Mouse (Mus musculus) forebrain, embryonic 11.5 days (tissue): ENCODE data around the gene Trim40. TPM values are rescaled to one million over a fixed set of nuclear protein-coding genes. Genes with fewer than 3 reads are reported as not detected.
"Not testable (repeated sequence)": the region's sequence is repeated elsewhere in the genome, so short reads cannot be mapped to it uniquely, and the experiment has no call there.

Experiments used
- ATAC-seq: fragments of 200-750 bp; cut with Nextera tagmentation; replicated peaks from 2 replicates; pipeline ENCODE4 v1.8.0; 2017; ENCODE audit warnings: moderate TSS enrichment; ENCODE audit not compliant: low FRiP score
- DNase-seq: peaks from one replicate; pipeline ENCODE4 v3.0.0-alpha.2; 2017; ENCODE audit warnings: low spot score
- H3K27ac ChIP-seq: fragments of 300-500 bp; sonication (generic); 2 replicates; pipeline ENCODE4 v1.5.1; 2014; ENCODE audit warnings: low read depth, low read length
- H3K27me3 ChIP-seq: fragments of 300-500 bp; sonication (generic); 2 replicates; pipeline ENCODE4 v1.6.1; 2014; ENCODE audit warnings: mild to moderate bottlenecking, low read length, mixed read lengths; ENCODE audit not compliant: control insufficient read depth, insufficient read depth
- H3K36me3 ChIP-seq: fragments of 300-500 bp; sonication (generic); 2 replicates; pipeline ENCODE4 v1.6.1; 2014; ENCODE audit warnings: mild to moderate bottlenecking, low read length, moderate library complexity, mixed read lengths; ENCODE audit not compliant: control insufficient read depth, insufficient read depth
- H3K4me1 ChIP-seq: fragments of 300-500 bp; sonication (generic); replicated peaks from 2 replicates; pipeline ENCODE4 v1.6.1; 2014; ENCODE audit warnings: low read length, mixed read lengths; ENCODE audit not compliant: control insufficient read depth, insufficient read depth
- H3K4me2 ChIP-seq: fragments of 300-500 bp; sonication (generic); 2 replicates; pipeline ENCODE4 v1.6.1; 2014; ENCODE audit warnings: low read depth, mild to moderate bottlenecking, low read length, moderate library complexity, mixed read lengths; ENCODE audit not compliant: severe bottlenecking
- H3K4me3 ChIP-seq: fragments of 300-500 bp; sonication (generic); 2 replicates; pipeline ENCODE4 v1.5.1; 2014; ENCODE audit warnings: low read depth, low read length
- H3K9ac ChIP-seq: fragments of 300-500 bp; sonication (generic); 2 replicates; pipeline ENCODE4 v1.6.1; 2014; ENCODE audit warnings: low read length
- H3K9me3 ChIP-seq: fragments of 300-500 bp; sonication (generic); 2 replicates; pipeline ENCODE4 v1.6.1; 2016; ENCODE audit warnings: low read length, mixed read lengths; ENCODE audit not compliant: control insufficient read depth
- WGBS: fragments of 180-500 bp; shearing (Covaris S2); extraction: QIAGEN DNeasy Blood & Tissue Kit; methylation state at CpG from one replicate; pipeline ENCODE4 v1.1.7; 2014; 5-methylcytosine and 5-hydroxymethylcytosine counted together
- polyA plus RNA-seq: library from polyadenylated mRNA; unstranded; fragments of >200 nt; fragmentation: Nextera tagmentation; extraction: Ambion mirVana; gene quantifications from 2 replicates; pipeline ENCODE4 v1.2.1, GENCODE M21; 2014

Trim40 gene
- polyA plus RNA-seq, 1 experiment from 2014 or later, result not detected

DNA sequence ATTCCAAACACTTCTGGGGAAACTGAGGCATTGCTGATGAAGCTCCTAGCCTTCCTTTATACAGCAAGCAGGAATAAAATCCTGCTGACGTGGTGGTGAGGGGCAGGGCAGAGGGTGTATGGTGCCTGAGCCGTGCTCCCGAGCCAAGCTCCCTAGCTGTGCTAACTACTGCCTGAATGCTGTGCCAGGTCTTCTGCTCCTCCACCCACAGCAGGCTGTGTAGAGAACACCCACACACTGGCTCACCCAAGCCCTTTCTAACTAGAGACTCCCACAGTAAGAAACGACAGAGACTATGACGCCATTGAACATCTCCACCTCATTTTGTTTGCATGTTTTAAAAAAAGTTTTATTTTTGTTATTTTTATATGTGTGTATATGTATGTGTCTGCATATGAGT lies 10.1 kb upstream of the Trim40 start:
- H3K4me3 ChIP-seq, result no peak overlapping the region
- H3K27ac ChIP-seq, result no peak overlapping the region
- 86% methylated on average over 5 of the region's 5 CpGs for WGBS
- H3K4me2 ChIP-seq, result no peak overlapping the region
- ATAC-seq (no peak), DNase-seq (no peak)
- no peaks in the 10 kb centered on the region for H3K4me1 ChIP-seq
- H3K27me3 ChIP-seq, result no peaks in the 10 kb centered on the region
- H3K9me3 ChIP-seq, result no peaks in the 10 kb centered on the region
- H3K9ac ChIP-seq, result no peak overlapping the region
- H3K36me3 ChIP-seq, result no peaks in the 10 kb centered on the region

DNA sequence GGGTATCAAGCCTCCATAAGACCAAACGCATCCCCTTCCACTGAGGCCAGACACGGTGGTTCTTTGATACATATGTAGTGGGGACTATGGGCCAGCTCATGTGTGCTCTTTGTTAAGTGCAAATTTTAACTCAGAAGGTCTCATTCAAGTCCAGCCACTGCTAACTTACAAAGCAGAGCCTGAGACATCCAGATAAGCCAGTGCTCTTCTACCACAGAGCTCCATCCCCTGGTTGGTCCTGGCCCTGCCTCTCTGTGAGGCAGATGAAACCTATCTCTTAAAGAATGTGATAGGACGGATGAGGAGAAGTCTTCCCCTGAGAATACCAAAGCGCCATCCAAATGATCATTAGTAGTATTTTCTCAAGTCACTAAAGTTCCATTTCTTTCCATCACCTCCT lies 9.5 kb upstream of the Trim40 start:
- ATAC-seq (no peak), DNase-seq (no peak)
- Histone ChIP-seq H3K4me1 (no peaks in the 10 kb centered on the region), H3K9ac (no peak overlapping the region), H3K4me3 (no peak overlapping the region), H3K27ac (no peak overlapping the region), H3K9me3 (no peaks in the 10 kb centered on the region), H3K36me3 (no peaks in the 10 kb centered on the region), H3K27me3 (no peaks in the 10 kb centered on the region), H3K4me2 (no peak overlapping the region)
- 80% methylated on average over 4 of the region's 4 CpGs for WGBS

DNA sequence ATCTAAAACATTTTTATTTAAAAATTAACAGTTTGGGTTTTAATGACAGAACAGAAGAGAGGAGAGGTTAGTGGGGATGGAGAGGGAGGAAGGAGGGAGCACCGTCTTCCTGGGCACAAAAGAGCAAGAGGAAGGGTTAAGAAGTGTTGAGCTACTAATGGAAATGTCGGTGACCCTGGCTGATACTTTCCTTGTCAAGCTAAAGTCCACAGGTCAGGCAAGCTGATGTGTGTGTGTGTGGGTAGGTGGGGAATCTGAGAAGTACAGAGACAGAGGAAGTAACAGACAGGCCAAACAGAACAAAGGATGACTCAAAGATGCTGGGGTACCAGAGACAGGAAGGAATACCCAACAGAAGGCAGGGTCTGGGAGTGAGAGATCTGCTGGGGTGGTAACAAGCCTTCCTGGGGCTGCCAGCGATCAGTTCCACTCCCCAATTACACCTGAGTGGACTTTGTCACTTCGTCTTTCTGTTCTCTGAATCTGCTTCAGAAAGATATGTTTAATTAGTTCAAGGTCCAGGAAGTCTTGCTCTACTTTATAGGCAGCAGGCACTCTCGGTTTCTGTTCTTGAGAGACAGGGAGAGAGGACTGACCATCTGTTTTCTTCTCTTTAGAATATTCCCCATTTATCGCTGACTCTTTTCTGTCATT lies 7.8 kb upstream of the Trim40 start, which contains the start of gene Trim31:
Trim31 (plus strand) TSS at position 567 of the 654 bp plus-strand sequence.
- Histone ChIP-seq H3K9me3 (no peaks in the 10 kb centered on the region), H3K27me3 (no peaks in the 10 kb centered on the region), H3K4me1 (no peaks in the 10 kb centered on the region), H3K36me3 (no peaks in the 10 kb centered on the region), H3K9ac (no peak within 1 kb of the TSS), H3K27ac (no peak within 1 kb of the TSS), H3K4me3 (no peak within 1 kb of the TSS), H3K4me2 (no peak within 1 kb of the TSS)
- DNase-seq (no peak), ATAC-seq (no peak)
- 72% methylated on average over 6 of the region's 6 CpGs for whole genome bisulfite sequencing

DNA sequence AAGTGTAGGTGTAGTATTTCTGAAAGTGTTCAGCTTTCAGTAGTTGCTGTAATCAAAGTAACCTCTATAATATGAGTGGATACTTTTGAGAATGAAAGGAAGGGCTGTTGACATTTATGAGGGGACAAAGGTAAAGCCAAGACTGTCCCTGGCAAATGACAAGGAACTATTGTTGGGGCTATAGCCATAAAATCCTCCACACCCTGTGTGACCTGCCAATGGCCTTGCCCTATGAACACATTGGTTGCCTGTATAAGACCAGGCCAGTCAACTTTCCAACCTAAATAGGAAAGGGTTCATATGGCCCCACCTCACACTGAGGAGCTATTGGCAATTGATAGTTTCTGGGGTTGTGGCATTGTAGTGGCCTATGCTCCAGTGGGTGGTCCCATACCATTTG lies 7.1 kb upstream of the Trim40 start:
- no peak overlapping the region for H3K4me2 ChIP-seq

DNA sequence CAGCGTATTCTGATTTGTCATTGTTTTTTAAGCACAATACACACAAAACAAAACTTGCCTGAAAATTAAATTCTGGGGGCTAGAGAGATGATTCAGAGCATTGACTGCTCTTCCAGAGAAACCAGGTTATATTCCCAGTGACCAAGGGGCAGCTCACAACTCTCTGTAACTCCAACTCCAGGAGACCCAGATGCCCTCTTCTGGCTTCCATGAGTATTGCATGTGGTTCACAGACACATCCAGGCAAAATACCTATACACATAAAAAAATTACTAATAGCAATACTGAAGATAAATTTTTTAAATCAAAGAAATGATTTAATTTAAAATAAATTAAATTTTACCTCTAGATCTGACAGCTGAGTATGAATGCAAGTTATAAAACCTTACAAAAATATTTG lies 6.7 kb upstream of the Trim40 start:
- no peaks in the 10 kb centered on the region for H3K4me1 ChIP-seq
- no peaks in the 10 kb centered on the region for H3K36me3 ChIP-seq
- ATAC-seq (no peak), DNase-seq (peak; percentile 60)
- H3K4me3 ChIP-seq, result no peak overlapping the region
- H3K27ac ChIP-seq, result no peak overlapping the region
- WGBS, result 88% methylated on average over 1 of the region's 1 CpGs
- no peaks in the 10 kb centered on the region for H3K9me3 ChIP-seq
- H3K27me3 ChIP-seq, result no peaks in the 10 kb centered on the region
- no peak overlapping the region for H3K4me2 ChIP-seq
- H3K9ac ChIP-seq, result no peak overlapping the region

More for the DNA sequence above, 7.1 kb upstream of the Trim40 start:
- H3K27me3 ChIP-seq, result no peaks in the 10 kb centered on the region
- ATAC-seq, result no peak
- H3K27ac ChIP-seq, result no peak overlapping the region
- no peak overlapping the region for H3K9ac ChIP-seq
- H3K4me1 ChIP-seq, result no peaks in the 10 kb centered on the region
- H3K4me3 ChIP-seq, result no peak overlapping the region
- H3K36me3 ChIP-seq, result no peaks in the 10 kb centered on the region
- DNase-seq, result no peak
- no peaks in the 10 kb centered on the region for H3K9me3 ChIP-seq

DNA sequence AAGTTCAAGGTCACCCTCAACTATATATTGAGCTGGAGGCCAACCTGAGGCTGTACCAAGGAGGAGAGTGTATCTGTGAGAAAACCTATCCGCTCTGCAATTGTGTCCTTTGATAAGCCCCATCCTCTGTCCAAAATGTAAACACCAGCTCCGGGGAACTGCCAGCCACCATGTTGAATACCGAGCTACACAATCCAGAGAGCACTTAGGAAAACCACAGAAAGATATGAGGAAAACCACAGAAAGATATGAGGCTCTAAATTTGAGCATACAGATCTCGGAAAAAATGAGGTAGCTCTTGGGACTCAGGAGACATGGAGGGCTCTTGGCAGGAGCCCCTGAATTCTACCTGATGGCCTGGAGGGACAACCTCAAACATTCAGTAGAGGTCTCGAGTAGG lies 3.5 kb upstream of the Trim40 start:
- WGBS, result 82% methylated on average over 5 of the region's 5 CpGs

DNA sequence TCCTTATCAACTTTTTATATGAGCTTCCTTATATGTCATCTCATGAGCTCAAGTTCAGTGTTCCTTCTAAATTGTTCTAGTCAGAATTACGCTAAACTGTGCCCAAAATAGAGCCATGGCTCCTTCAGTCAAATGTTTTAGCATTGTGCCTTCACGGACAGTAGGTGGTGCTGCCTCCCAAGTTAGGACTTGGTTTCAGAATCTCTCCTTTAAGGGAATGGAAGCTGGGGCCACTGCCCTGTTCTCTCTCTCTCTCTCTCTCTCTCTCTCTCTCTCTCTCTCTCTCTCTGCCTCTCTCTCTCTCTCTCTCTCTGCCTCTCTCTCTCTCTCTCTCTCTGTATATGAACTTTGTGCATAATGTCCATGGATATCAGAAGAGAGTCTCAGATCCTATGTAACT lies 2.4 kb upstream of the Trim40 start:
- WGBS, result 23% methylated on average over 2 of the region's 2 CpGs
- no peak for ATAC-seq
- Histone ChIP-seq H3K36me3 (no peaks in the 10 kb centered on the region), H3K9ac (no peak overlapping the region), H3K9me3 (no peaks in the 10 kb centered on the region), H3K4me2 (no peak overlapping the region), H3K27ac (no peak overlapping the region), H3K27me3 (no peaks in the 10 kb centered on the region), H3K4me1 (no peaks in the 10 kb centered on the region), H3K4me3 (no peak overlapping the region)
- no peak for DNase-seq

More for the DNA sequence above, 3.5 kb upstream of the Trim40 start:
- H3K4me2 ChIP-seq, result no peak overlapping the region
- H3K27me3 ChIP-seq, result no peaks in the 10 kb centered on the region
- DNase-seq (no peak), ATAC-seq (no peak)
- no peak overlapping the region for H3K27ac ChIP-seq
- H3K9ac ChIP-seq, result no peak overlapping the region
- H3K4me1 ChIP-seq, result no peaks in the 10 kb centered on the region
- no peaks in the 10 kb centered on the region for H3K36me3 ChIP-seq
- H3K4me3 ChIP-seq, result no peak overlapping the region
- H3K9me3 ChIP-seq, result no peaks in the 10 kb centered on the region

DNA sequence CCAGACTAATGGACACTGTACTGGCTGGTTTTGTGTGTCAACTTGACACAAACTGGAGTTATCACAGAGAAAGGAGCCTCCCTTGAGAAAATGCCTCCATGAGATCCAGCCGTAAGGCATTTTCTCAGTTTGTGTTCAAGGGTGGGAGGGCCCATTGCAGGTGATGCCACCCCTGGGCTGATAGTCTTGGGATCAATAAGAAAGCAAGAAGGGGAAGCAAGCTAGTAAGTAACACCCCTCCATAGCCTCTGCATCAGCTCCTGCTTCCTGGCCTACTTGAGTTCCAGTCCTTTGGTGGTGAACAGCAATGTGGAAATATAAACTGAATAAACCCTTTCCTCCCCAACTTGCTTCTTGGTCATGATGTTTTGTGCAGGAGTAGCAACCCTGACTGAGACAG lies 1.6 kb upstream of the Trim40 start:
- not testable (repeated sequence) for H3K27ac ChIP-seq
- WGBS, result 85% methylated on average over 1 of the region's 1 CpGs

DNA sequence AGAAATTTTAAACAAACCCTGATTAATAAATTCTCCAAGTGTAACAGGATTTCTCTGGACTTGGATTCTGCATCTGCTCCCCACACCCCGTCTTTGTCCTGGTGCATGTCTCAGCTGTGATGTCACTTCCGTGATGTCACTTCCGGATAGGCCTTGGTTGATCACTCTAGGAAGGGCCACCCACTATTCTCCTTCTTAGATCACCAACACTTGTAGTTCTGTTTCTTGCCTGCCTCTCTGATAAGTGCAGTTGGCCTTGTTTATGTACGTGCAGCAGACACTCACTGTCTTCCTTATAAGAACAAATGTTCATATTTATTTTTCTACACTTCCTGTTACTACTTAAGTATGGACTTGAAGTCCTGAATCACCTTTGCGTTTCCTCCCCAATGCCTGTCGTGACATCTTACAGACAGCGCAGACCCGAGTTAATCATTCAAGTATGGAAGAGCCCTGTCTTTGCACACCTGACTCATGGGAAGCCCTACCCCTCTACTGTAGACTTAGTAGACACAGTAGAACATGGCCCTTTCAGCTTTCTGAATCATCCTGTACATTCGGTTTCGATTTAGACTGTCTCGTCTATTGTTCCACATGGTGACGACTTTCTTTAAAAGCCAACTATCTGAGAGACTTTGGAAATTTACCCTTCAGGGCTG lies 4.7 kb downstream of the Trim40 start:
- no peaks in the 10 kb centered on the region for H3K27me3 ChIP-seq
- no peak overlapping the region for H3K27ac ChIP-seq
- WGBS, result 94% methylated on average over 12 of the region's 12 CpGs
- no peaks in the 10 kb centered on the region for H3K9me3 ChIP-seq
- no peak overlapping the region for H3K4me2 ChIP-seq
- no peak overlapping the region for H3K4me3 ChIP-seq
- no peak for DNase-seq
- no peak overlapping the region for H3K9ac ChIP-seq
- ATAC-seq, result no peak
- H3K36me3 ChIP-seq, result no peaks in the 10 kb centered on the region
- H3K4me1 ChIP-seq, result no peaks in the 10 kb centered on the region

More for the DNA sequence above, 1.6 kb upstream of the Trim40 start:
- not testable (repeated sequence) for H3K9ac ChIP-seq, ATAC-seq, DNase-seq, H3K27me3 ChIP-seq, H3K4me1 ChIP-seq, H3K4me3 ChIP-seq, H3K4me2 ChIP-seq, H3K36me3 ChIP-seq, H3K9me3 ChIP-seq
